Comparison of ENCODE assay signal across 10 mouse cellular contexts in genomic region chr1:166319132-166319698, GRCm38 (mm10). TPM values are rescaled to one million over a fixed set of nuclear protein-coding genes. Genes with fewer than 3 reads are reported as not detected.
DNase-seq lines count a peak whose midpoint lies in the region.
"Had no signal": no experiment of that assay in that cellular context is flagged by ENCODE, and none has a peak within 500 bp of the region (broad histone marks: within the 10 kb centered on the region; RNA-seq: fewer than 3 reads in every experiment).

No protein-coding gene starts in this region.

- peaks cover 16% of the 10 kb centered on the region for H3K36me3 ChIP-seq in midbrain, embryonic 10.5 days
- H3K36me3 ChIP-seq: G1E; stomach, embryonic 15.5 days had no signal

- H3K27ac ChIP-seq in midbrain, embryonic 10.5 days (replicated peaks): no peak overlapping the region
- H3K27ac ChIP-seq: stomach, embryonic 15.5 days had no signal

- no peaks in the 10 kb centered on the region for H3K9me3 ChIP-seq in midbrain, embryonic 10.5 days (replicated peaks)
- H3K9me3 ChIP-seq: G1E; stomach, embryonic 15.5 days had no signal

- DNase-seq in gastrocnemius, adult 18-20 months (ENCODE audit: low spot score): peak; percentile 48
- DNase-seq in gastrocnemius, adult 8-10 months (ENCODE audit: low spot score in 2 of 2): no peak
- peak; percentile 53 to 64 for DNase-seq in adrenal gland, adult 18-20 months (ENCODE audit: low spot score in 2 of 2)
- peak; percentile 87 for DNase-seq in embryo, embryonic 11 days
- DNase-seq in heart, postnatal 14 days: peak; percentile 56 to 71
- DNase-seq in kidney, postnatal 36 days: peak; percentile 67 to 81
- peak; percentile 55 for DNase-seq in midbrain, embryonic 10.5 days (ENCODE audit: low spot score)
- DNase-seq in skeletal muscle tissue, adult 2 months (ENCODE audit: low read depth, low spot score): peak; percentile 13

- H3K27me3 ChIP-seq in midbrain, embryonic 10.5 days (ENCODE audit: low read depth, poor library complexity, severe bottlenecking): no peaks in the 10 kb centered on the region
- H3K27me3 ChIP-seq: stomach, embryonic 15.5 days had no signal

- H3K4me1 ChIP-seq in midbrain, embryonic 10.5 days: peaks cover 12% of the 10 kb centered on the region; the same call in 1 of the 2 replicates
- H3K4me1 ChIP-seq: stomach, embryonic 15.5 days had no signal

- intact Hi-C loops in heart, postnatal 14 days (cut with DNase I): loop anchor here (1.0 to 10.0 kb wide), 3 partner anchors 42 to 544 kb away; no protein-coding TSS in a partner anchor

- no peak overlapping the region for H3K4me3 ChIP-seq in midbrain, embryonic 10.5 days
- H3K4me3 ChIP-seq: stomach, embryonic 15.5 days had no signal

- 21% methylated on average over 4 of the region's 4 CpGs for WGBS in midbrain, embryonic 10.5 days

RNA-seq across cellular contexts. Expression of gene Tada1, which starts 59.7 kb away (rescaled TPM):
- 1 to 10 TPM; 3.8 to 4.5 TPM for total RNA-seq in gastrocnemius, adult 18-20 months (2021)
- total RNA-seq in gastrocnemius, adult 8-10 months (2022): 1 to 10 TPM; 3.7 to 5.9 (median 4.7) TPM
- total RNA-seq in adrenal gland, adult 18-20 months (2021): 10 to 100 TPM; 18.1 to 19.6 TPM
- total RNA-seq in heart, postnatal 14 days (2021): 10 to 100 TPM; 11.8 TPM
- polyA plus RNA-seq in midbrain, embryonic 10.5 days (2016; fragmentation: Nextera tagmentation; extraction: Ambion mirVana): 70.2 and 70.3 TPM in 2 replicates

Comparison
In these comparisons a context has a peak if more than half of its experiments do, and no peak if none do; other contexts are left out.
1. DNase-seq: peak in gastrocnemius, adult 18-20 months (single experiment), adrenal gland, adult 18-20 months (2 of 2), embryo, embryonic 11 days (single experiment), heart, postnatal 14 days (2 of 2), kidney, postnatal 36 days (2 of 2), midbrain, embryonic 10.5 days (single experiment) and skeletal muscle tissue, adult 2 months (single experiment); none in gastrocnemius, adult 8-10 months (0 of 2).